Mouse (Mus musculus): ENCODE measurements around the gene Styxl1. TPM values are rescaled to one million over a fixed set of nuclear protein-coding genes. Genes with fewer than 3 reads are reported as not detected.

Styxl1 gene
- polyA plus RNA-seq, 2 experiments: 0.02 TPM; not detected in 1

GRCm38 (mm10) chr5:135725991-135726390 lies 52.2 kb downstream of the Styxl1 start:
- ATAC-seq (ENCODE audit: insufficient read depth) (no peak), DNase-seq (ENCODE audit: low read depth in 3 of 3, low spot score in 3 of 3) (no peak)
- Histone ChIP-seq H3K36me3 (replicated peaks; ENCODE audit: control insufficient read depth, insufficient read depth, low read depth) (peaks cover 4% of the 10 kb centered on the region), H3K9ac (replicated peaks) (no peak overlapping the region), H3K4me3 (ENCODE audit: insufficient read depth in 1 of 2, low read depth in 2 of 2, low read length in 2 of 2) (no peak overlapping the region), H3K27ac (no peak overlapping the region), H3K27me3 (ENCODE audit: control insufficient read depth, insufficient read depth, low read length) (no peaks in the 10 kb centered on the region), H3K4me1 (replicated peaks; ENCODE audit: control insufficient read depth in 2 of 2, insufficient read depth in 2 of 2, low read length in 1 of 2) (no peaks in the 10 kb centered on the region), H3K4me2 (ENCODE audit: low read depth) (no peak overlapping the region), H3K9me3 (ENCODE audit: control insufficient read depth, low read length) (no peaks in the 10 kb centered on the region)
- no peak for TF ChIP-seq EP300 (IDR thresholded peaks at IDR 0.05; ENCODE audit: low read depth)
- no peak for TF ChIP-seq CTCF (IDR thresholded peaks at IDR 0.05; ENCODE audit: low read depth)
- WGBS (ENCODE audit: insufficient replicate concordance): 62% methylated on average over 6 of the region's 6 CpGs

DNA sequence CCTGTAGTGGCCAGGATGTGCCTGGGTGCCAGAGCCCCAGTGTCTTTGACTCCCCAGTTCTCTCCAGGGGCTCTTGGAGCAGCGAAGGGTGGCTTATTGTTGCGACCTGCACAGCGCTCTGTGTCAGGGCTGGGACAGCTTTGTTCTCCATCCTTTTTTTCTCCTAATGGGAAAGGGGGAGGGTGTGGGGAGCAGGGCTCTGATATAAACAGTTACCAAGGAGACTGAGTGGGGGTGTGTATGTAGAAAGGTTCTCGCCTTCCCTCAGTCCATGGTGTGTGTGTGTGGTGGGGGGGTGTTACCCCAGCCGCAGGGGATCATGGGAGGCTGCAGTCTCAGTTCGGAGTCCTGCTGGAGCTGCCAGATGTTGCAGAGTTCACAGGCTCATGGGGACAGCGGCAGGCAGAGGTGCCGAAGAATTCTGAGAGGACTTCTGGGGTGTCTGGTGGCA lies 52.8 kb downstream of the Styxl1 start:
- DNase-seq (ENCODE audit: low read depth in 3 of 3, low spot score in 3 of 3) (no peak), ATAC-seq (ENCODE audit: insufficient read depth) (no peak)
- no peak overlapping the region for H3K4me2 ChIP-seq (ENCODE audit: low read depth)
- 70% methylated on average over 8 of the region's 8 CpGs for WGBS (ENCODE audit: insufficient replicate concordance)
- no peak for TF ChIP-seq CTCF (IDR thresholded peaks at IDR 0.05; ENCODE audit: low read depth)
- TF ChIP-seq EP300 (IDR thresholded peaks at IDR 0.05; ENCODE audit: low read depth): no peak
- H3K9ac ChIP-seq (replicated peaks): no peak overlapping the region
- no peaks in the 10 kb centered on the region for H3K4me1 ChIP-seq (replicated peaks; ENCODE audit: control insufficient read depth in 2 of 2, insufficient read depth in 2 of 2, low read length in 1 of 2)
- no peak overlapping the region for H3K4me3 ChIP-seq (ENCODE audit: insufficient read depth in 1 of 2, low read depth in 2 of 2, low read length in 2 of 2)
- no peak overlapping the region for H3K27ac ChIP-seq
- H3K9me3 ChIP-seq (ENCODE audit: control insufficient read depth, low read length): no peaks in the 10 kb centered on the region
- H3K36me3 ChIP-seq (replicated peaks; ENCODE audit: control insufficient read depth, insufficient read depth, low read depth): peaks cover 4% of the 10 kb centered on the region
- no peaks in the 10 kb centered on the region for H3K27me3 ChIP-seq (ENCODE audit: control insufficient read depth, insufficient read depth, low read length)

- Histone ChIP-seq H3K27me3 (ENCODE audit: control insufficient read depth, insufficient read depth, low read length) (no peaks in the 10 kb centered on the region), H3K9me3 (ENCODE audit: control insufficient read depth, low read length) (no peaks in the 10 kb centered on the region), H3K4me3 (ENCODE audit: insufficient read depth in 1 of 2, low read depth in 2 of 2, low read length in 2 of 2) (no peak overlapping the region), H3K4me2 (ENCODE audit: low read depth) (no peak overlapping the region), H3K4me1 (replicated peaks; ENCODE audit: control insufficient read depth in 2 of 2, insufficient read depth in 2 of 2, low read length in 1 of 2) (no peaks in the 10 kb centered on the region), H3K9ac (replicated peaks) (no peak overlapping the region), H3K36me3 (replicated peaks; ENCODE audit: control insufficient read depth, insufficient read depth, low read depth) (peaks cover 4% of the 10 kb centered on the region), H3K27ac (no peak overlapping the region)
- 58% methylated on average over 9 of the region's 9 CpGs for WGBS (ENCODE audit: insufficient replicate concordance)
- TF ChIP-seq CTCF (IDR thresholded peaks at IDR 0.05; ENCODE audit: low read depth) (no peak), EP300 (IDR thresholded peaks at IDR 0.05; ENCODE audit: low read depth) (no peak)
- no peak for ATAC-seq (ENCODE audit: insufficient read depth)
- no peak for DNase-seq (ENCODE audit: low read depth in 3 of 3, low spot score in 3 of 3)
Observed at GRCm38 (mm10) chr5:135724536-135725322, 53.5 kb downstream of the Styxl1 start.

- H3K4me3 ChIP-seq (ENCODE audit: insufficient read depth in 1 of 2, low read depth in 2 of 2, low read length in 2 of 2): no peak overlapping the region
- no peak overlapping the region for H3K27ac ChIP-seq
- no peaks in the 10 kb centered on the region for H3K4me1 ChIP-seq (replicated peaks; ENCODE audit: control insufficient read depth in 2 of 2, insufficient read depth in 2 of 2, low read length in 1 of 2)
- H3K9me3 ChIP-seq (ENCODE audit: control insufficient read depth, low read length): no peaks in the 10 kb centered on the region
- no peaks in the 10 kb centered on the region for H3K36me3 ChIP-seq (replicated peaks; ENCODE audit: control insufficient read depth, insufficient read depth, low read depth)
- TF ChIP-seq CTCF (IDR thresholded peaks at IDR 0.05; ENCODE audit: low read depth) (no peak), EP300 (IDR thresholded peaks at IDR 0.05; ENCODE audit: low read depth) (no peak)
- no peaks in the 10 kb centered on the region for H3K27me3 ChIP-seq (ENCODE audit: control insufficient read depth, insufficient read depth, low read length)
- no peak overlapping the region for H3K9ac ChIP-seq (replicated peaks)
- 47% methylated on average over 3 of the region's 3 CpGs for WGBS (ENCODE audit: insufficient replicate concordance)
- DNase-seq (ENCODE audit: low read depth in 3 of 3, low spot score in 3 of 3): no peak
- ATAC-seq (ENCODE audit: insufficient read depth): no peak
- H3K4me2 ChIP-seq (ENCODE audit: low read depth): no peak overlapping the region
Observed at GRCm38 (mm10) chr5:135723165-135723751, 54.9 kb downstream of the Styxl1 start.

DNA sequence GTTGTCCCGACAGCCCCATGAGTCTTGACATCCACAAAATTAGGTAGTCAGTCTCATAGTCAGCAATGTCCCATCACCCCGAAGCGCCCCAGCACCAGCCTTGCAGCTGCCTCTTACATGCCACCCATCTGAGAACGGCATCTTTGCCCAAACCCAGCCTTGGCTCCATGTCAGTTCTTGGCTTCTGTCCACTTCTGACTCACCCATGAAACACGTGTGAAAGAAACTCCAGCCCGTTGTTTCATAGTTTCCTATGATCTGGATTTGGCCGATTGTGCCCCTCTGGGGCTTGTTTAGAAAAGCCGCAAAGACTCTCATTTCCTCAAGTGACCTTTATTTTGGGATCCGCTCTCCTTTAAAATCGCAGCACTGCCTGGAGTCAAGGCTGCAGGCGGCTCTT lies 56.1 kb downstream of the Styxl1 start:
- Histone ChIP-seq H3K27me3 (ENCODE audit: control insufficient read depth, insufficient read depth, low read length) (no peaks in the 10 kb centered on the region), H3K4me2 (ENCODE audit: low read depth) (no peak overlapping the region), H3K27ac (no peak overlapping the region), H3K4me1 (replicated peaks; ENCODE audit: control insufficient read depth in 2 of 2, insufficient read depth in 2 of 2, low read length in 1 of 2) (no peaks in the 10 kb centered on the region), H3K36me3 (replicated peaks; ENCODE audit: control insufficient read depth, insufficient read depth, low read depth) (no peaks in the 10 kb centered on the region; the same call in 1 of the 2 replicates), H3K9ac (replicated peaks) (no peak overlapping the region), H3K9me3 (ENCODE audit: control insufficient read depth, low read length) (no peaks in the 10 kb centered on the region), H3K4me3 (ENCODE audit: insufficient read depth in 1 of 2, low read depth in 2 of 2, low read length in 2 of 2) (no peak overlapping the region)
- 79% methylated on average over 11 of the region's 11 CpGs for WGBS (ENCODE audit: insufficient replicate concordance)
- TF ChIP-seq CTCF (IDR thresholded peaks at IDR 0.05; ENCODE audit: low read depth) (no peak), EP300 (IDR thresholded peaks at IDR 0.05; ENCODE audit: low read depth) (no peak)
- ATAC-seq (ENCODE audit: insufficient read depth) (no peak), DNase-seq (ENCODE audit: low read depth in 3 of 3, low spot score in 3 of 3) (no peak)
